8 mouse cellular contexts compared by ENCODE assay signal in genomic region chr1:120154232-120154631, GRCm38 (mm10). TPM values are rescaled to one million over a fixed set of nuclear protein-coding genes. Genes with fewer than 3 reads are reported as not detected.
DNase-seq lines count a peak whose midpoint lies in the region; ATAC-seq and TF ChIP-seq lines count a peak whose summit lies in the region.

No protein-coding gene starts in this region.

- peak; percentile 75 for ATAC-seq in granulocyte monocyte progenitor cell, adult 5-6 weeks (replicated peaks; ENCODE audit: poor library complexity, severe bottlenecking)

- no peak overlapping the region for H3K27ac ChIP-seq in spleen, adult 2 months (ENCODE audit: insufficient read depth, low read length)

- TF ChIP-seq CTCF in spleen, adult 2 months (IDR thresholded peaks at IDR 0.05; ENCODE audit: extremely low read depth, insufficient read depth, insufficient read length, insufficient replicate concordance): peak; percentile 29; the same call in 1 of the 2 replicates

- intact Hi-C loops in heart, postnatal 25 days (cut with DNase I): loop anchor here (5.0 kb wide), 2 partner anchors 122 to 398 kb away; no protein-coding TSS in a partner anchor

- H3K27me3 ChIP-seq in spleen, adult 2 months (ENCODE audit: control insufficient read depth, insufficient read depth, low read length): no peaks in the 10 kb centered on the region

- H3K4me3 ChIP-seq in spleen, adult 2 months (ENCODE audit: extremely low read depth, insufficient read depth, insufficient read length): no peak overlapping the region

- no peaks in the 10 kb centered on the region; the same call in 1 of the 2 replicates for H3K36me3 ChIP-seq in spleen, adult 2 months (ENCODE audit: control insufficient read depth, insufficient read depth, low read length)

- no peak for TF ChIP-seq POLR2A in spleen, adult 2 months (IDR thresholded peaks at IDR 0.05; ENCODE audit: low read depth, low read length)

- peak; percentile 26 for DNase-seq in heart, adult 8-10 months (ENCODE audit: low spot score)
- no peak for DNase-seq in heart, postnatal 25 days (ENCODE audit: low spot score)
- peak in 1 of 2 experiments; percentile 38 for DNase-seq in spleen, adult 2 months (ENCODE audit: low read depth in 1 of 2, low spot score in 2 of 2)
- DNase-seq in spleen, adult 18-20 months: no peak
- peak; percentile 46 for DNase-seq in R1 (ENCODE audit: low read depth, low spot score)
- DNase-seq in naive thymus-derived CD4-positive, alpha-beta T cell, adult 2 months (ENCODE audit: low read depth): peak; percentile 41
- no peak for DNase-seq in spleen, adult 12 weeks (ENCODE audit: low spot score)

- H3K4me1 ChIP-seq in spleen, adult 2 months (ENCODE audit: control insufficient read depth, insufficient read depth, insufficient read length): no peaks in the 10 kb centered on the region

RNA-seq across cellular contexts. Expression of gene 3110009E18Rik, which starts 33.2 kb away (rescaled TPM):
- 1 to 10 TPM; 2.7 to 7.8 (median 5.1) TPM for total RNA-seq in heart, adult 8-10 months (2022)
- 1 to 10 TPM; 4.1 to 4.7 TPM for total RNA-seq in heart, postnatal 25 days (2021)
- polyA plus RNA-seq in spleen, adult 2 months (2012; rRNA removed): 1.4 and 2.0 TPM in 2 replicates
- total RNA-seq in granulocyte monocyte progenitor cell, adult 5-6 weeks (2014; fragmentation: Nextera tagmentation): 11.4 and 12.2 TPM in 2 replicates
- total RNA-seq in granulocyte monocyte progenitor cell, adult 5-6 weeks (2017): 2.2 and 4.5 TPM in 2 replicates

RNA-seq across cellular contexts. Expression of gene Dbi, which starts 33.4 kb away (rescaled TPM):
- 100 to 1,000 TPM; 239 to 289 (median 263) TPM for total RNA-seq in heart, adult 8-10 months (2022)
- total RNA-seq in heart, postnatal 25 days (2021): 100 to 1,000 TPM; 246 to 290 TPM
- 37.2 and 53.9 TPM in 2 replicates for polyA plus RNA-seq in spleen, adult 2 months (2012; rRNA removed)
- 410 and 536 TPM in 2 replicates for total RNA-seq in granulocyte monocyte progenitor cell, adult 5-6 weeks (2014; fragmentation: Nextera tagmentation)
- total RNA-seq in granulocyte monocyte progenitor cell, adult 5-6 weeks (2017): 307 and 413 TPM in 2 replicates

Comparison
In these comparisons a context has a peak if more than half of its experiments do, and no peak if none do; other contexts are left out.
1. DNase-seq: peak in heart, adult 8-10 months (single experiment), R1 (single experiment) and naive thymus-derived CD4-positive, alpha-beta T cell, adult 2 months (single experiment); none in heart, postnatal 25 days (single experiment), spleen, adult 18-20 months (0 of 2) and spleen, adult 12 weeks (single experiment).